Mouse (Mus musculus): ENCODE data around the gene Pla2g5.

GRCm38 (mm10) chr4:138791452-138791851 is 71.8 kb downstream of the Pla2g5 start:
- no peak for TF ChIP-seq EP300 (IDR thresholded peaks at IDR 0.05)
- TF ChIP-seq CTCF (IDR thresholded peaks at IDR 0.05) = no peak

All from lung, postnatal 0 days (tissue).